Mouse (Mus musculus) liver, embryonic 12.5 days (tissue): ENCODE results near the gene Iqschfp. TPM values are rescaled to one million over a fixed set of nuclear protein-coding genes. Genes with fewer than 3 reads are reported as not detected.

Source experiments
- ATAC-seq: fragments of 200-750 bp; cut with Nextera tagmentation; 2 replicates; pipeline ENCODE4 v1.8.0; 2017; ENCODE audit warnings: moderate number of reproducible peaks, mild to moderate bottlenecking, moderate library complexity
- H3K27ac ChIP-seq: fragments of 300-500 bp; sonication (generic); 2 replicates; pipeline ENCODE4 v1.5.1; 2016; ENCODE audit warnings: mild to moderate bottlenecking
- H3K27me3 ChIP-seq: fragments of 300-500 bp; sonication (generic); replicated peaks from 2 replicates; pipeline ENCODE4 v1.6.1; 2016; ENCODE audit warnings: mild to moderate bottlenecking, moderate library complexity
- H3K36me3 ChIP-seq: fragments of 300-500 bp; sonication (generic); 2 replicates; pipeline ENCODE4 v1.6.1; 2016; ENCODE audit warnings: mild to moderate bottlenecking, moderate library complexity
- H3K4me1 ChIP-seq: fragments of 300-500 bp; sonication (generic); 2 replicates; pipeline ENCODE4 v1.6.1; 2016
- H3K4me2 ChIP-seq: fragments of 300-500 bp; sonication (generic); 2 replicates; pipeline ENCODE4 v1.6.1; 2016; ENCODE audit warnings: mild to moderate bottlenecking, moderate library complexity
- H3K4me3 ChIP-seq: fragments of 300-500 bp; sonication (generic); 2 replicates; pipeline ENCODE4 v1.5.1; 2016; ENCODE audit warnings: mild to moderate bottlenecking, moderate library complexity
- H3K9ac ChIP-seq: fragments of 300-500 bp; sonication (generic); 2 replicates; pipeline ENCODE4 v1.6.1; 2016; ENCODE audit warnings: mild to moderate bottlenecking, moderate library complexity
- H3K9me3 ChIP-seq: fragments of 300-500 bp; sonication (generic); replicated peaks from 2 replicates; pipeline ENCODE4 v1.6.1; 2016; ENCODE audit warnings: mild to moderate bottlenecking, moderate library complexity
- WGBS: fragments of 180-500 bp; shearing (Covaris S2); methylation state at CpG from one replicate; pipeline ENCODE4 v1.1.7; 2016; ENCODE audit not compliant: insufficient replicate concordance; 5-methylcytosine and 5-hydroxymethylcytosine counted together
- polyA plus RNA-seq: library from polyadenylated mRNA; unstranded; fragments of >200 nt; fragmentation: Nextera tagmentation; extraction: Ambion mirVana; gene quantifications from 2 replicates; pipeline ENCODE4 v1.2.1, GENCODE M21; 2016

The Iqschfp gene
- polyA plus RNA-seq, 1 experiment from 2014 or later, result not detected

DNA sequence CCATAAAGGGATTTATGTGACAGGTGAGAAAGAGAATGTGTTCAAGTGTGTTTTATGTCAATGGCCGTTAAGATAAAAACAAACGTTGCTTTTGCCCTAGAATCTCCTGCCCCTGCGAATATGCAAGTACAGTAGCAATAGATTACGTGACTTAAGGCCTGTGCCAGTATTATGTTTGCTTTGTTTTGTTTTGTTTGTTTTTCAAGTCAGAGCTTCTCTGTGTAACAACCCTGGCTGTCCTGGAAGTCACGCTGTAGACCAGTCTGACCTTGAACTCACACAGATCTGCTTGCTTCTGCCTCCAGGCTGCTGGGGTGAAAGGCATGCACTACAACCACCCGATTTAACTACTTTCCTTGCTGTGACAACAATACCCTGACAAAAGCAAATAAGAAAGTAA lies 370.3 kb downstream of the Iqschfp start:
- H3K27me3 ChIP-seq, result no peaks in the 10 kb centered on the region
- H3K4me1 ChIP-seq, result no peaks in the 10 kb centered on the region
- no peak for ATAC-seq
- H3K9ac ChIP-seq, result no peak overlapping the region
- no peaks in the 10 kb centered on the region for H3K36me3 ChIP-seq
- H3K9me3 ChIP-seq, result no peaks in the 10 kb centered on the region
- H3K4me3 ChIP-seq, result no peak overlapping the region
- H3K27ac ChIP-seq, result no peak overlapping the region
- WGBS, result 56% methylated on average over 6 of the region's 6 CpGs
- no peak overlapping the region for H3K4me2 ChIP-seq

DNA sequence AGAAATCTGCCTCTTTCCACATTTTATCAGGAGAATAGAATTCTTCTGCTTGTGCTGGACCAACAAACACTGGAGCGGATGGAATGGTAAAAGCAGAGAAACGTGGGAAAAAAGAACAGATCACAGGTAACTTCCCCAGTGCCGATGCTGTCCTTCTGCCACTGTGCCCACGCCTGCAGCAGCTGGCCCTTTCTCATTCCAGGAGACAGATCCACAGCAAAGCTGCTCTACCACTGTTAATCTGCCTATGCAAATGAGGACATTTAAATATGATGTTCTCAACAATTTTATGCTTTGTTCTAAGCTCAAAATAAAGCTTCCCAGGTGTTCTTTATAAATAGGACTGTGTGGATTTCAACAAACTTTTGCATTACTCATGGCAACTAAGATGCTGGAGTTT lies 375.9 kb downstream of the Iqschfp start:
- H3K36me3 ChIP-seq, result no peaks in the 10 kb centered on the region
- no peaks in the 10 kb centered on the region for H3K4me1 ChIP-seq
- H3K4me3 ChIP-seq, result no peak overlapping the region
- no peak overlapping the region for H3K27ac ChIP-seq
- 71% methylated on average over 4 of the region's 4 CpGs for WGBS
- no peaks in the 10 kb centered on the region for H3K27me3 ChIP-seq
- no peak for ATAC-seq
- no peak overlapping the region for H3K4me2 ChIP-seq
- H3K9ac ChIP-seq, result no peak overlapping the region
- H3K9me3 ChIP-seq, result no peaks in the 10 kb centered on the region

DNA sequence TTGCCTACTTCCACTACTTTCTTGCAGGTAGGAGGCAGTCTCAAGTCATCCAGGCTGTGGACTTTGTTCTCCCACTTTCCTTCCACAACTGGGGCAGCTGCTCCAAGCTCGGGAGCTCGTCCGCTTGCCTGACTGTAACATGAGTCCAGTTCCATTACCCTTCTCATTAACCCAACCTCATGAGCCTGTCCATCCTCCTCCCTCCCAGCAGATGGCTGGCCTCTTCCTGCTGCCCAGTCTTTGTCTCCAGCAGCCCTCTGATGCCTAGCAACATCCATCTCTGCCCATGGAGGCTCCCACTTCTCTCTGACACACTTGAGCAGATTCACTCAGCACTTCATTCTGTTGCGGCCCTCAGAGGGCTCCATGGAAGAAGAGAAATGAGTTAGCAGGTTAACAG lies 377.2 kb downstream of the Iqschfp start:
- H3K9me3 ChIP-seq, result no peaks in the 10 kb centered on the region
- no peaks in the 10 kb centered on the region for H3K4me1 ChIP-seq
- ATAC-seq, result no peak
- 83% methylated on average over 4 of the region's 4 CpGs for whole genome bisulfite sequencing
- no peaks in the 10 kb centered on the region for H3K36me3 ChIP-seq
- no peaks in the 10 kb centered on the region for H3K27me3 ChIP-seq
- no peak overlapping the region for H3K9ac ChIP-seq
- no peak overlapping the region for H3K27ac ChIP-seq
- H3K4me3 ChIP-seq, result no peak overlapping the region
- no peak overlapping the region for H3K4me2 ChIP-seq

DNA sequence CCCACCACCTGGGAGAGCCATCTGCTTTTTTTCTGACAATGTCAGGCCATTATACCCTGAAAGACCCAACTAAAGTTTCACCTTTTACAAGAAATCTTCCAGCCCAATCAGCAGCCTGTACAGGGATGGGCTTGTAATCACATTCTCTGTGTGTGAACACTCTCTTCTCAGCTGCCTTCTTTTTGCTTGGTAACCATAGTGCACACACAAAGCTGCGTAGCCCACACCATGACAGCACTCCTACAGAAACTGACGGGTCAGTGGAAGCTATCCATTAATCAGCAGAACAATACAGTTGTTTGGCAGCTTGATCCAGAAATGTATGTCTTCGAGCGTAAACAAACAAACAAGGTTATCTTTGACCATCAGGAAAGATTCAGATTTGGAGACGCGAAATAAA lies 378.2 kb downstream of the Iqschfp start:
- Histone ChIP-seq H3K27ac (no peak overlapping the region), H3K4me1 (no peaks in the 10 kb centered on the region), H3K4me3 (no peak overlapping the region), H3K9me3 (no peaks in the 10 kb centered on the region), H3K36me3 (no peaks in the 10 kb centered on the region), H3K9ac (no peak overlapping the region), H3K27me3 (no peaks in the 10 kb centered on the region), H3K4me2 (no peak overlapping the region)
- ATAC-seq, result no peak
- WGBS, result 75% methylated on average over 6 of the region's 6 CpGs

DNA sequence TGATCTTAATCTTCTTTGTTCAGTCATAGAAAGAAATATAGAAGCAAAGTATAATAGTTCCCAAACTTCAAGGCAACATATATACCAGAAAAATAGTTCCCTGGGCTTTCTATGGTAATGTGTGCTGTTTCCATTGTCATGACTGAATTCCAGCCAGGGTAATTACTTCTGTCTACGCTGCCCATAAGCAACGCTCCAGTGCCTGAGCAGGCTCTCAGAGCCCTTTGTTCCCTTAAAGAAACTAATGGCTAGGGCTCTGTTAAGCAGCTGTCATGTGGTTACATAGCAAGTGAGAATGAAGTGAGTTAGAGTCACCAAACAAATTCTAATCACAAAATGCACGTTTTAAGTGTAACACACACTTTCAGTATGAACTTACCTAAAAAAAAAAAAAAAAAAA lies 379.4 kb downstream of the Iqschfp start:
- H3K4me1 ChIP-seq, result no peaks in the 10 kb centered on the region
- H3K9me3 ChIP-seq, result no peaks in the 10 kb centered on the region
- ATAC-seq, result no peak
- no peak overlapping the region for H3K27ac ChIP-seq
- 66% methylated on average over 3 of the region's 3 CpGs for WGBS
- H3K9ac ChIP-seq, result no peak overlapping the region
- no peaks in the 10 kb centered on the region for H3K27me3 ChIP-seq
- no peaks in the 10 kb centered on the region for H3K36me3 ChIP-seq
- H3K4me2 ChIP-seq, result no peak overlapping the region
- no peak overlapping the region for H3K4me3 ChIP-seq

DNA sequence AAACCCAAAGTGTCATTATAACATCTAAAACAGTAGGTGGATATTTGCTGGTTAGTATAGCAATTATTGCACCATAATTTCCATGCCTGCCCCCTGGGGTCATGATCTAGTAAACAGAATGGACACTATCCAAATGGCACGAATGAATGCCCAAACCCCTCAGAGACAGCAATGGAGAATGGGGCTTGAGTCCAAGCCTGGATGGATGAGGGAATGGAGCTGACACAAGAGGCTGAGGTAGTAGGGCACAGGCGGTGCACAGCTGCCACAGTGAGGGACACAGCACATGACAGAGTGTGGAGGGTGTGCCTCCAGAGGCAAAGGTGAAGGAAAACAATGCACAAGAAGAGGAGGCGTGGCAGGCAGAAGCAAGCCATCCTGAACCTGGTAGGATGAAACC lies 379.8 kb downstream of the Iqschfp start:
- no peak for ATAC-seq
- no peak overlapping the region for H3K27ac ChIP-seq
- no peak overlapping the region for H3K9ac ChIP-seq
- no peaks in the 10 kb centered on the region for H3K36me3 ChIP-seq
- no peaks in the 10 kb centered on the region for H3K9me3 ChIP-seq
- WGBS, result 66% methylated on average over 3 of the region's 3 CpGs
- no peaks in the 10 kb centered on the region for H3K27me3 ChIP-seq
- H3K4me3 ChIP-seq, result no peak overlapping the region
- H3K4me2 ChIP-seq, result no peak overlapping the region
- H3K4me1 ChIP-seq, result no peaks in the 10 kb centered on the region

DNA sequence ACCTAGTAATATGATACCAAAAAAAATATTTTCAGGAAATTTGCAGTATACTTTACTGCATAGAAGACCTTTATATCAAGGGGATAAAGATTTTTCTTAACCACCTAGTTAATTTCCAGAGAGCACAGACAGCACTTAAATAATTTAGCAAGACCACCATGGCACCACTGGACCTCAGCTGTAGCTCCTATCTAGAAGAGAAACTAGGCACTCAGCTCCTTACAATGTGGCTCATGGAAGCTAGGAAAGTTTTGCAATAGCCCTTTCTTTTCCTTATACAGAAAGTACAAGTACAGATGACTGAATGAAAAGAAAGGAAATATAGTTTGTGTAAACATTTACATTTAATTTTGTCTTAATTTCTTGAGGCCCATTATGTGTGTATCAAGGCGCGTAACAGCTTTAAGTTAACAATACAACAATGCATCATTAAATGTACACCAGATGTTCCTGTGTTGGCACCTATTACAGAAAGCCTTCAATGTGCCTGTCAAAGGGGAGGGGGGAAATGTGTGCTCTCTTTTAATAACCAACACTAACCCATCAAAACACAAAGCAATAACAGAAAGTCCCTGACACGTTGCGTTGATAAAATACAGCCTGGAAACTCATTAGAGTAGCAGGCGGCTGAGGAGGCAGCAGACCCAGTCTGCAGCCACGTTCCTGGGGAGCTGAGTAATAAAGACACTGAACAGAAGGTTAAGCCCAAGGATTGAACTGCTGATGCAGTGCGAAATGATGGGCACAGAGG lies 391.0 kb downstream of the Iqschfp start:
- Histone ChIP-seq H3K9ac (no peak overlapping the region), H3K9me3 (no peaks in the 10 kb centered on the region), H3K4me1 (no peaks in the 10 kb centered on the region), H3K27ac (no peak overlapping the region), H3K4me3 (no peak overlapping the region), H3K27me3 (no peaks in the 10 kb centered on the region), H3K4me2 (no peak overlapping the region), H3K36me3 (no peaks in the 10 kb centered on the region)
- 64% methylated on average over 7 of the region's 7 CpGs for WGBS
- ATAC-seq, result no peak

DNA sequence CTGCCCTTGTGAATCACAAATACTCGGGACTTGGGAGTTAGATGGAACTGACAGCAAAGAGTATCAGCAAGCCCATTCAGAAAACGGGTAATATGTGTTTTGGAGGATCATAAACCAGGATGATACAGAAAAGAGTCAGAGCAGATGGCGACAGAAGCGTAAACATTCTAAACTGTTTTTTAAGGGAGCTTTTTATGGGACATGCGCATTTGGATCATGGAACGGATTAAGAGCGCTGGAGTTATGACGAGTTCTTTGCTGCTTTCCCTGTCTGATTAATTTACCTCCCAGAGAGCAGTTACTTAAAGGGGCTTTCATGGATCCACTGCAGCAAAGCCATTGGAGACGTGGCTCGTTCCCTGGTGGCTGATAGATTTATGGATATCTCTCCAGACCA lies 391.6 kb downstream of the Iqschfp start:
- no peak for ATAC-seq
- Histone ChIP-seq H3K36me3 (no peaks in the 10 kb centered on the region), H3K27me3 (no peaks in the 10 kb centered on the region), H3K27ac (no peak overlapping the region), H3K4me2 (no peak overlapping the region), H3K4me3 (no peak overlapping the region), H3K9me3 (no peaks in the 10 kb centered on the region), H3K9ac (no peak overlapping the region), H3K4me1 (no peaks in the 10 kb centered on the region)
- WGBS, result 66% methylated on average over 10 of the region's 10 CpGs

DNA sequence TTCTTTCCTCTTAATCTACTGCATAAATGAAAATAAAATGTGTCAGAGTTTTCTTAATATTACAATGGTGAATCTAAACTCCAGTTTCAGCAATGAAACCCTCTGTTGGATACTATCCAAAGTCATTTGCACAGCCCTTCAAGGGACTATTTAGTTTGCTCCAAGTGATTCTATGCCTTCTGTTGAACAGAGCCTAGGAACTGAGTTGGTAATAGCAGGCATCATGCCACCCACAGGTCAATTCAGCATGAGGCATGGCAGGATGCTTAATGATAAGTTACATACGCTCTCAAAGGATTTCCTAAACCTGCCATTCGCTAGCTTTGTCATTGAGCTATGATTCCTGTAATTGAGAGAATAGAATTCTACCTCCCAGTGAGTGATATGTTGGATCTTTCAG lies 392.5 kb downstream of the Iqschfp start:
- H3K4me2 ChIP-seq, result no peak overlapping the region
- no peaks in the 10 kb centered on the region for H3K9me3 ChIP-seq
- H3K27me3 ChIP-seq, result no peaks in the 10 kb centered on the region
- H3K9ac ChIP-seq, result no peak overlapping the region
- no peak overlapping the region for H3K4me3 ChIP-seq
- no peaks in the 10 kb centered on the region for H3K36me3 ChIP-seq
- H3K4me1 ChIP-seq, result no peaks in the 10 kb centered on the region
- H3K27ac ChIP-seq, result no peak overlapping the region
- WGBS, result 58% methylated on average over 2 of the region's 2 CpGs
- ATAC-seq, result no peak

DNA sequence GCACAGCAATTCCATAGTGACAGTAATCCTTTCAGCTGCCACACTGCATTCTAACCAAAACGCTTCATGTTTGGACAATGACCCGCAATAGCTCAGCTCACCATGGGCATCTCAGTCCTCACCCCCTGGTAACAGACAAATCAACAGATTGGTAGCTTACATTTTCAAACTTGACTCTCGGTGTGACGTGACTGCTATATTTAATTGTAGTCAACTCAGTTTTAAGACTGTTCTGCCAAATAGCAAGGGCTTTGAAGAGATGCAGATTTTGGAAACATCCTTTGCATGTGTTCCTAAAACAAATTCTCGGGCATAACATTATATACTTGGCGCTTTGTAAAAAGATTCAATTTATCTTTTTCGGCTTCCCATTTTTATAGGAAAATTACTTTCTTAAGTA lies 404.7 kb downstream of the Iqschfp start:
- Histone ChIP-seq H3K27ac (no peak overlapping the region), H3K4me1 (no peaks in the 10 kb centered on the region), H3K9ac (no peak overlapping the region), H3K36me3 (no peaks in the 10 kb centered on the region), H3K4me3 (no peak overlapping the region), H3K27me3 (no peaks in the 10 kb centered on the region), H3K9me3 (no peaks in the 10 kb centered on the region), H3K4me2 (no peak overlapping the region)
- 76% methylated on average over 7 of the region's 7 CpGs for WGBS
- ATAC-seq, result no peak

DNA sequence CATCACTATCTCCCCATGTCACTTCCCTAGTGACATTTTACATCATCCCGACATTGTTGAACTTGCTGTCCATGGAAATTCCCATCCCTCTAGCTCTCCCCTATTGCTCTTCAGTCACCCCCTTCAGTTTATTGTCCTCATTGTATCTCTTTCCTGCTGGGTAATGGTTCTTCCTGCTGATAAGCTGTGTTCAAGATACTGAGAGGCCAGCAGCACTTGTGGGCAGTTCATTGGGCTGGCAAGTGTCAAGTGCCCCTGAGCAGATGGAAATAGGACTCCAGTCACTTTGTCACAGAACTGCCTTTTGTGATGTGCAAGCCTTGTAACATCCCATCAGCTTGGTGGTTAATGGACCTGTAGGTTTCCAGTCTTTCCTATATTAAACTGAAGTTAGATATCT lies 413.6 kb downstream of the Iqschfp start:
- Histone ChIP-seq H3K27me3 (no peaks in the 10 kb centered on the region), H3K4me2 (no peak overlapping the region), H3K27ac (no peak overlapping the region), H3K36me3 (no peaks in the 10 kb centered on the region), H3K9ac (no peak overlapping the region), H3K4me3 (no peak overlapping the region), H3K4me1 (no peaks in the 10 kb centered on the region), H3K9me3 (no peaks in the 10 kb centered on the region)
- WGBS, result 4% methylated on average over 1 of the region's 1 CpGs
- ATAC-seq, result no peak

DNA sequence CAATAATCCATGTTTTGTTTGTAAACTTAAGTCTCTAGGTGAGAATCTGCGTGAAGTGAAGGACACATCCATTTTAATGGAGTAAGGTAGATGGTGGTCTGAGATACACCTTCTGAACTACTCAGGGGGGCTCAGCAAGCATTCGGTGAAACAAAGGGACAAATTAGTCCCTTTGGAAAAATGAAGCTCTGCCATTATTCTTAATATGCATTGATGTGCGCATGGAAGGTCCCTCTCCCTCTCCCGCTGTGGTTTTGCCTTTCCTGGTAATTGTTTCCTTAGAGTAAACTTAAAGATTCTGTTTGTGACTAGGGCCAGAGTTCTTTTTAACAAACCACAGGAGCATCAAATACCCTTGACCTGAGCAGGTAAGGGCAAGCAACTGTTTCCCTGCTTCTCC lies 414.7 kb downstream of the Iqschfp start:
- H3K4me2 ChIP-seq, result no peak overlapping the region
- no peaks in the 10 kb centered on the region for H3K9me3 ChIP-seq
- H3K9ac ChIP-seq, result no peak overlapping the region
- no peak for ATAC-seq
- no peaks in the 10 kb centered on the region for H3K36me3 ChIP-seq
- H3K27me3 ChIP-seq, result no peaks in the 10 kb centered on the region
- no peaks in the 10 kb centered on the region for H3K4me1 ChIP-seq
- no peak overlapping the region for H3K4me3 ChIP-seq
- H3K27ac ChIP-seq, result no peak overlapping the region
- 50% methylated on average over 4 of the region's 4 CpGs for WGBS

DNA sequence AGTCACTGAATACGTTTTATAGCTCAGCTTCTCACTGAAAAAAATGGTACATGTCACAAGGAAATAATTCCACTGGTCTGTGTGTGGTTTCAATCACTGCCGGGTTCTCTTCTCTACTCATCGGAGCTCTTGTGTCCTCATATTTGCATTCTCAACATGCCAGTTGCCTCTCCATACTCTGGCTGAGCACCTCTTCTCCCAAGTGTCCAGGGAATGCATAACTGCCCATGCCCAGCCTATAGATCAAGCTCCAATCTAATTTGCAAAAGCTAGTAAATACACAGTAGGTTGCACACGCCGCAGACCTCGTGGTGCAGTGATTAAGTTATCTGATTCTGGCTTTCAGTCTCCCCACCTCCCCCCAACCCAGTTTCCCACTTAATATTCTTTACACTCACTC lies 433.5 kb downstream of the Iqschfp start:
- Histone ChIP-seq H3K9ac (no peak overlapping the region), H3K9me3 (no peaks in the 10 kb centered on the region), H3K4me1 (no peaks in the 10 kb centered on the region), H3K4me2 (no peak overlapping the region), H3K27me3 (no peaks in the 10 kb centered on the region), H3K4me3 (no peak overlapping the region), H3K27ac (no peak overlapping the region), H3K36me3 (no peaks in the 10 kb centered on the region)
- WGBS, result 67% methylated on average over 6 of the region's 6 CpGs
- no peak for ATAC-seq
